Mouse (Mus musculus): ENCODE data around the gene Nxn. TPM values are rescaled to one million over a fixed set of nuclear protein-coding genes. Genes with fewer than 3 reads are reported as not detected.

Gene Nxn
- polyA plus RNA-seq, 1 experiment from 2014 or later = 33.1 TPM

DNA sequence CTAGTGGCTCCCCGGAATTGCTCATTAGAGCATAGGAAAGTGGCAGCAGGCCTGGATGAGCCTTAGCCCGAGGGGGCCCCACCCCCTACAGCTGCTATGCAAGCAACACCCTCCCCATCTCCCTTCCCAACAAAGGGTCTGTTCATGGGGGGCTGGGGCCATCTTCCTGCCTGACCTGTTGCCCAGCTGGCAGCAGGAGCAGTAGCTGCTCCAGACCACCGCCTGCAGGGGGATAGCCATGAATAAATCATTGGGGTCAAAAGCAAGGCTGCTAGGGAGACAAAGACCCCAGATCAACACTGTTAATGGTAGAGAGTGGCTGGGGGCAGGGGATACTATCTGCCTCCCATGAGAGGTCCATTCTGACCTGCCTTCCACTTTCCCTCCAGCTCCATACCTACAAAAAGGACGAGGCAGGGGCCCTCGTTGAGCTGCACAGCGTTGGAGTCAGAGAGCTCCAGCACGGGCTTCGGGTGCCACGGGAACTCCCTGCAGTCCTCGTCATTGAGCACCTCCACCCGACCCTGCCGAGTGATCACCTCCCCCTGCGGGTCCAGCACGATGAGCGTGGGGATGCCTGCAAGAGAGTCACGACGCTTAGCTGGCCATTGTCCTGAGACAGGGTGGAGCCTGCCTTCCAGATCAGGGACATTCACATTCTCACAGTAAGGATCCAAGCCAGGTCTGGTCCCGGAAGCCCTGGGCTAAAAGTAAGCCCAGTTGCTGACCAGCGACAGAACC lies 136.2 kb downstream of the Nxn start:
- H3K27ac ChIP-seq = no peak overlapping the region
- no peak overlapping the region for H3K9ac ChIP-seq
- no peak overlapping the region for H3K4me2 ChIP-seq
- no peak overlapping the region for H3K4me3 ChIP-seq (replicated peaks)
- H3K9me3 ChIP-seq (replicated peaks) = no peaks in the 10 kb centered on the region
- H3K36me3 ChIP-seq = peaks cover 44% of the 10 kb centered on the region
- 15% methylated on average over 19 of the region's 19 CpGs for WGBS
- ATAC-seq (replicated peaks; ENCODE audit: low FRiP score) = no peak
- peaks cover 22% of the 10 kb centered on the region for H3K4me1 ChIP-seq
- no peaks in the 10 kb centered on the region for H3K27me3 ChIP-seq

DNA sequence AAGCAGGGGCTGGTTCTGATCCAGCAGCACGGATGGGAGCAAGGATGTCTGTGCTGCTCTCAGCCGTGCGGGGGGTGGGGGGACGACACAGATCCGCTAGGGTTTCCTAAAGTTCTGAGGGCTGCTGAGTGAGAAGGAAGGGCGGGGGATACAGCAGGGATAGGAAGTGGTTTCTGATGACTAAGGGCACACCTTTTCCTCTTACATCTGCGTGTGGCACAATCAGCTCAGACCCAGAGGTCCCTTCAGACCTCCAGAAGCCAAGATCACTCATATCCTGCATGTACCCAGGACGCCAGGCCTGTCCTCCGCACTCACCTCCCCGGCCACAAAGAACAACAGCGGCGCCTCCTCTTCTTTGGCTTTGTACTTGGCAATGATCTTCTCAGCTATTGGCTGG lies 137.7 kb downstream of the Nxn start:
- Histone ChIP-seq H3K9ac (no peak overlapping the region), H3K4me2 (no peak overlapping the region), H3K4me1 (peaks cover 32% of the 10 kb centered on the region), H3K4me3 (replicated peaks) (no peak overlapping the region), H3K27ac (no peak overlapping the region), H3K27me3 (no peaks in the 10 kb centered on the region), H3K9me3 (replicated peaks) (no peaks in the 10 kb centered on the region), H3K36me3 (peaks cover 57% of the 10 kb centered on the region)
- no peak for ATAC-seq (replicated peaks; ENCODE audit: low FRiP score)
- 75% methylated on average over 12 of the region's 12 CpGs for WGBS

DNA sequence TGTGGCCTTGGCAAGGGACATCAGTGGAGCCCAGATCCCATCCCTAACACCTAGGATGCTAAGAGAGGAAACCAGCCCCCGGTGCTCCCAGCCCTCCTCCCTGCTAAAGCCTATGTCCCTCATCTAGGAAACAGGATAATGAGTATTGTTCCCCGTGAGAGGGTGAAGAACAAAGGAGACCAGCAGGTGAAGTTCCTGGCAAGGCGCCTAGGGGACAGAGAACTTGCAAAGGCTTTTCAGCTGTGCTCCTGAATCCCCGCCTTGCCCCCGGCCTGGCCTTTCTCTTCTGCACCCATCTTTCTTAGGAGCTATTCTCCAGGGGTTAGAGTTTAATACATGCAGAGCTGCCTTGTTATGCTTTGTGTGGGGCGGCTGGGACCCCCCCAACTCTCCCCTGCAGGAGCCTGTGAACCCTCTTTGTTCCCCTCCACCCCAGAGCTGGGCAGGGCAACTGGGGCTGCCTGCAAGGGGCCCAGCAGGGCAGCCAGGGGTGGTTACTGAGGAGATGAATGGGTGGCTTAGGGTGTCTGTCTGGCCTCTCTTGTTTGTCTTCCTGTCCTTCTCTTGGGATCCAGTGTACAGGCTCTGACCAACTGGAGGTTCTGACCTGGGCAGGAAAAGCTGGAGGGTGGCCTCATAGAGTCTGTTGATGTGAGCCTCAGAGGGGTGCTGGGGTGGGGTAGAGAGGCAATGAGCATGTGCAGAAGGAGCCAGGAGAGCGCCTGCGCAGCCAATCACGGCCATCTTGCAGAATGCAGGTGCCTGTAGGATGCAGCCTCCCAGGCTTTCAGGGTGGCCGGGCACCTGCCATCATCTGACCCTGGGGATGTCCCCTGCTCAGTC lies 138.5 kb downstream of the Nxn start:
- no peak overlapping the region for H3K9ac ChIP-seq
- H3K9me3 ChIP-seq (replicated peaks) = no peaks in the 10 kb centered on the region
- no peak overlapping the region for H3K27ac ChIP-seq
- H3K27me3 ChIP-seq = no peaks in the 10 kb centered on the region
- ATAC-seq (replicated peaks; ENCODE audit: low FRiP score) = no peak
- peaks cover 40% of the 10 kb centered on the region for H3K4me1 ChIP-seq
- H3K36me3 ChIP-seq = peaks cover 58% of the 10 kb centered on the region
- WGBS = 73% methylated on average over 10 of the region's 10 CpGs
- no peak overlapping the region for H3K4me2 ChIP-seq
- no peak overlapping the region for H3K4me3 ChIP-seq (replicated peaks)

DNA sequence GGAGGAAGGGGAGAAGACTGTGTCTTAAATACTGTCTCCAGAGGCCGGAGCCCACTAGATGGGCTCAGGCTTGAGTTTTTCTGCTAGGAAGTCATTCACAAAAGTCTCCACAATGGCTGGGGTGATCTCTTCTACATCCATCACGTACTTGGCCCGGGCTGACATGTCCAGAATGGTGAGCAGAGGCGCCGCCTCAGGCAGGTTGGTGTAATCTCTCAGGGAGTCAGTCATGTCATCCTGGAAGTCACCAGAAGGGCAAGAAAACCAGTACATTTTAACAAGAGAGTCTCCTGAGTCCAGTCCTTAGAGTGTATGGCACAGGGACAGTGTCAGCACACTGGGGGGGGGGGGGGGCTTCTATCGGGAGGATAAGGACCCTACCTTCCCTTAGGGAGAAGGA lies 140.4 kb downstream of the Nxn start:
- whole genome bisulfite sequencing = 86% methylated on average over 6 of the region's 6 CpGs

DNA sequence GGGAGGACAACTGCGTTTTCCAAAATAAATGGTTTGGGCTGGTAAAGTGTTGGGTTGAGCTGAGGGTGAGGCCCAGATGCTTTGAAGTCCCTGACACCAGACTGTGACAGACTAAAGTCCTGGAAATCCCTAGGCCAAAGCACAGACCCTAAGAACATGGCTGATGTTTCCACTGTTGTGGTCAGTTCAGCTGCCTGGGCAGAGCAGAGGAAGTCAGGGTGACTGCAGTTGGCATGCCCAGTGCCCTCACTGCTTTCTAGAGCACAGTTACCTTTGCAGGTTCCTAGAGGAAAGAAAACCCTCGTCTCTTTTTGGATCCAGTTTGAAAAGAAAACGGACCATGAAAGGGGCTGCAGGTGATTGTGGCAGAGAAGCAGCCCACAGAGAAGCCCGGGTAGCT lies 141.6 kb downstream of the Nxn start:
- 0 out of 2 replicates have a peak overlapping the region, but pooled peaks have one; percentile 7 for H3K9ac ChIP-seq
- H3K27me3 ChIP-seq = no peaks in the 10 kb centered on the region
- WGBS = 64% methylated on average over 4 of the region's 4 CpGs
- no peak overlapping the region for H3K4me2 ChIP-seq
- no peak for ATAC-seq (replicated peaks; ENCODE audit: low FRiP score)
- no peak overlapping the region for H3K27ac ChIP-seq
- H3K4me3 ChIP-seq (replicated peaks) = no peak overlapping the region
- H3K9me3 ChIP-seq (replicated peaks) = no peaks in the 10 kb centered on the region
- peaks cover 56% of the 10 kb centered on the region for H3K36me3 ChIP-seq
- peaks cover 32% of the 10 kb centered on the region for H3K4me1 ChIP-seq

More for the DNA sequence above, 140.4 kb downstream of the Nxn start:
- H3K4me2 ChIP-seq = no peak overlapping the region
- no peak for ATAC-seq (replicated peaks; ENCODE audit: low FRiP score)
- no peaks in the 10 kb centered on the region for H3K27me3 ChIP-seq
- peaks cover 58% of the 10 kb centered on the region for H3K36me3 ChIP-seq
- H3K9ac ChIP-seq = no peak overlapping the region
- no peaks in the 10 kb centered on the region for H3K9me3 ChIP-seq (replicated peaks)
- H3K4me1 ChIP-seq = peaks cover 42% of the 10 kb centered on the region
- no peak overlapping the region for H3K27ac ChIP-seq
- no peak overlapping the region for H3K4me3 ChIP-seq (replicated peaks)

DNA sequence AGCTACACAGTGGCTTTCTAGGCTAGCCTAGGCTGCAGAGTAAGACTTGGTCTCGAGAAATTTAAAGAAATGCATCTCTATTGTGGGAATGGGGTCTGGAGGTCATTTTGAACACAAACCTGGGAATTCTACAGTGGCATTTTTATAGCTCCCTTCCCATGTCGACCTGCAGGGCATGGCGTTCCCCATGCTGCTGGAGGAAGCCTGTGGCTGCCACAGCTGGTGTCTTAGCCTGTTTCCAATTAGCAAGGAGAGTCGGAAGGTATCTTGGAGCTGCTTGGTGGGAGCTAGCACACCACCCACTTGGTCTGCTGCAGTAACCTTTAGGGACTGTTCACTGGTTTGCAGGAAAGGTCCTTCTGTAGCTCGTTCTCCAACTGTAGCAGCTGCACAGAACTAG lies 142.8 kb downstream of the Nxn start:
- ATAC-seq (replicated peaks; ENCODE audit: low FRiP score) = no peak
- peak overlapping the region; percentile 37; the same call in 1 of the 2 replicates for H3K27ac ChIP-seq
- no peaks in the 10 kb centered on the region for H3K27me3 ChIP-seq
- no peak overlapping the region for H3K4me2 ChIP-seq
- peaks cover 30% of the 10 kb centered on the region for H3K4me1 ChIP-seq
- 16% methylated on average over 5 of the region's 5 CpGs for WGBS
- H3K36me3 ChIP-seq = peaks cover 48% of the 10 kb centered on the region
- H3K9ac ChIP-seq = no peak overlapping the region
- H3K9me3 ChIP-seq (replicated peaks) = no peaks in the 10 kb centered on the region
- no peak overlapping the region for H3K4me3 ChIP-seq (replicated peaks)

DNA sequence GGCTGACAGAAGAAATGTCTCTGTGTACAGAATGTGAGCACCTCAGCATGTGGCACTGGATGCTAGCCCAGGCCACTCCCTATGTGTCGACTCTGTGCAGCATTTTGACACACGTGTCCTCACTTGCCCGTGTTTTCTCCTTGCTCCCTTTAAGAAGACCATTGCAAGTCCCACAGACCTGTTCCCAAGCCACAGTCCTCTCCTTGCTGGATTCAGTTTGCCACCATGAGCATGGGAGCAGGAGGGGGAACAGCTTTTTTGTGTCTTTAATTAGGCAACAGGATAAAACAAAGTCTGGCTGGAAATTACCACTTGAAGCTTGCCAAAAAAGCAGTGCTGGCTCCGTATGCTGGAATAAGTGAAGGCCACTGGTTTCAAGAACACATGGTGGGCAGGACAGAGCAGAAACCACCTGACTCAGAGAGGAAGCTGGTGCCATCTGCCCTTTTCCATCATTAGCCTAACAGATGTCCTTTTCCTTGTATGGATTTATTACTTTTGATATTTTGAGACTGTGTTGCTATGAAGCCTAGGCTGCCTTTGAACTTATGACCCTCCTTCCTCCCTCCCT lies 143.4 kb downstream of the Nxn start:
- H3K27ac ChIP-seq = peak overlapping the region; percentile 37; the same call in 1 of the 2 replicates
- WGBS = 72% methylated on average over 4 of the region's 4 CpGs
- H3K27me3 ChIP-seq = no peaks in the 10 kb centered on the region
- peaks cover 27% of the 10 kb centered on the region for H3K4me1 ChIP-seq
- ATAC-seq (replicated peaks; ENCODE audit: low FRiP score) = no peak
- H3K4me3 ChIP-seq (replicated peaks) = no peak overlapping the region
- no peak overlapping the region for H3K9ac ChIP-seq
- H3K9me3 ChIP-seq (replicated peaks) = no peaks in the 10 kb centered on the region
- H3K4me2 ChIP-seq = no peak overlapping the region
- H3K36me3 ChIP-seq = peaks cover 49% of the 10 kb centered on the region

DNA sequence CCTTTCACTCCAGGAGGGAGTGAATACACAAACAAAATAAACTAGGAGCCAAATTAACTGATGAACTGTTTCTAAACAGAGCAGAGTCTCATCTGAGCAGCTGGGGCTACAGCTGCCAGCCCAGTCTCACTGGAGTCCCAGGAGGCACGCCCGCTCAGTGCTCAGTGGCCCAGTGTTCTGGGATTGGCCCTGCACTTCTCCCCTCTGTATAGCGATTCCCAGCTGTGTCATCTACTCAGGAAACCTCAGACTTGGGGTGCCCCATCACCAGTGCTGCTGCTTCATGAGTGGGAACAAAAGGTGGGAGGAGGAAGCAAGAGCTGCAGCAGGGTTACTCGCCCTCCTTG lies 145.0 kb downstream of the Nxn start:
- no peaks in the 10 kb centered on the region for H3K27me3 ChIP-seq
- no peak for ATAC-seq (replicated peaks; ENCODE audit: low FRiP score)
- peaks cover 27% of the 10 kb centered on the region for H3K4me1 ChIP-seq
- H3K27ac ChIP-seq = 0 out of 2 replicates have a peak overlapping the region, but pooled peaks have one; percentile 6
- 79% methylated on average over 4 of the region's 4 CpGs for WGBS
- peaks cover 52% of the 10 kb centered on the region for H3K36me3 ChIP-seq
- H3K4me2 ChIP-seq = no peak overlapping the region
- H3K4me3 ChIP-seq (replicated peaks) = no peak overlapping the region
- H3K9ac ChIP-seq = no peak overlapping the region
- H3K9me3 ChIP-seq (replicated peaks) = no peaks in the 10 kb centered on the region

DNA sequence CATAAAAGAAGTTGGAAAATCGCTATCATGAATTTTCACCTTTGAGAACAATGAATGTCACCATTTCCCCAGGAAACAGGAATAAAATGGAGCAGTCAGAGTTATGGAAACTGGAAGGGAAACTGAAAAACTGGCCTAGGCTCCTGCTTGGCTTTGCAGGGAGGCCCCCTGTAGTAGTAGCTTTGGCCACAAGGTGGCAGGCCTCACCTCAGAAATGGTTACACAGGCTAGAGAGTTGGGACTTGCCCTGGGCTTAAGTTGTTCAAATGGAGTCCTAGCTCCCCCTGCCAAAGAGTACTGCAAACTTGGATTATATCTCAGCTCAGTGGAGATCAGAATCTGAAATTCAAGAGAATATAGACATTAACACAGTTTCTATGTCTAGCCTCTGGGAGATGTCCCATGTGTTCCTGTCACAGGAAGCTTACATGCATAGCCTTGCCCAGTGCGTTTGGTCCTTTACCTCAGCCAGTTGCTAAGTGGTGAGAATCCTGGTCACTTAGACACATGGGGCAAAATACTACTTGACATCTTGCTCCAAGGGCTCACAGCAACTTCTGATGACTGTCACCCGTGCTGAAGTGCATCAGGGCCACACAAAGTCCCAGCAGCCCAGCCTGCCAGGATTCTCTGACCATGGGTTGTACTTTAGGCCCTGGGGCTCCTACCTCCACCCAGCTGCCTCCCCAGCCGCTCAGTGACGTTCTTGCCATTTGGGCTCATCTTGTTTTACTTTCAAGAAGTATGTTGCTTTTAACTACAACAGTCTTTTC lies 145.6 kb downstream of the Nxn start:
- Histone ChIP-seq H3K27me3 (no peaks in the 10 kb centered on the region), H3K9me3 (replicated peaks) (no peaks in the 10 kb centered on the region), H3K27ac (0 out of 2 replicates have a peak overlapping the region, but pooled peaks have one; percentile 6), H3K9ac (no peak overlapping the region), H3K4me1 (peaks cover 26% of the 10 kb centered on the region), H3K4me2 (no peak overlapping the region), H3K36me3 (peaks cover 52% of the 10 kb centered on the region), H3K4me3 (replicated peaks) (no peak overlapping the region)
- peak; percentile 73 for ATAC-seq (replicated peaks; ENCODE audit: low FRiP score)
- 44% methylated on average over 5 of the region's 5 CpGs for WGBS

DNA sequence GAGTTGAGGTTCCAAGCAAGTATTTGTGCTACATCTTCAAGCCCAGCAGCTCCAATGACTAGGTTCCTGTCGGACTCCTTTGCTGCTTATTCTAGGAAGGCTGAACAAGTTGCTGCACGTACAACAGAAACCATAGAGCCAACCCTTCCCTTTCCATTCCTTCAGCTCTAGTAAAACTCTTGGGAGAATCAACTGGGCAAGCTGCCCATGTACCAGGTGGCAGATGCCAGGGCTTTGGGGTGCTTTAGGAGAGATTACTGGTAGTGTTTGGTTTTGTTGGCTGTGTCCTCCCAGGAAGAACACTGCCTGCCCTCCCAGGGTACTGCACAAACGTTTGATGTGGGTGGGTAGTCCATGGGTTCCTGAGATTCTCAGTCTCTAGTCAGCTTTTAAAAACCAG lies 146.9 kb downstream of the Nxn start:
- no peaks in the 10 kb centered on the region for H3K27me3 ChIP-seq
- no peak for ATAC-seq (replicated peaks; ENCODE audit: low FRiP score)
- WGBS = 56% methylated on average over 3 of the region's 3 CpGs
- H3K9ac ChIP-seq = no peak overlapping the region
- H3K4me1 ChIP-seq = peaks cover 17% of the 10 kb centered on the region
- H3K27ac ChIP-seq = no peak overlapping the region
- H3K36me3 ChIP-seq = peaks cover 51% of the 10 kb centered on the region
- no peaks in the 10 kb centered on the region for H3K9me3 ChIP-seq (replicated peaks)
- H3K4me3 ChIP-seq (replicated peaks) = no peak overlapping the region
- no peak overlapping the region for H3K4me2 ChIP-seq

DNA sequence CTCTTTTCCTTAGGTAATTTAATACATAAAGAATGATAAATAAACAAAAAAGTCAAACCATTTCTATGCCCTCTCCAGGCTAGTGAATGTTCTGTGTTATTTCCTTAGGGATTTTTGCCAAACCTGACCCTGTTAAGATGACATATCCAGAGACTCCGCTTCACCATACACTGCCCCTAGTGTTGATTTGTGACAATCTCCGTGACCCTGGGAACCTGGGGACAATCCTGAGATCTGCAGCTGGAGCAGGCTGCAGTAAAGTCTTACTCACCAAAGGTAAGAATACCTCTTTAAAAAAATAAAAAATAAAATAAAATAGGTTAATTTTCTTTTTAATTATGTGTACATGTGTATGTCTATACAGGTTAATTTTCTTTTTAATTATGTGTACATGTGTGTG lies 151.7 kb downstream of the Nxn start:
- Histone ChIP-seq H3K9ac (no peak overlapping the region), H3K9me3 (replicated peaks) (no peaks in the 10 kb centered on the region), H3K4me3 (replicated peaks) (no peak overlapping the region), H3K4me2 (no peak overlapping the region), H3K27me3 (no peaks in the 10 kb centered on the region), H3K4me1 (peaks cover 20% of the 10 kb centered on the region), H3K27ac (no peak overlapping the region), H3K36me3 (peaks cover 46% of the 10 kb centered on the region)
- no peak for ATAC-seq (replicated peaks; ENCODE audit: low FRiP score)
- 50% methylated on average over 2 of the region's 2 CpGs for WGBS

Data from kidney, embryonic 15.5 days (tissue).